Mouse (Mus musculus): ENCODE measurements around the gene Trim26.
"Not testable (repeated sequence)": the region's sequence is repeated elsewhere in the genome, so short reads cannot be mapped to it uniquely, and the experiment has no call there.

Trim26 gene

GRCm38 (mm10) chr17:36855484-36855883, 18.6 kb downstream of the Trim26 start:
- no peak for DNase-seq

GRCm38 (mm10) chr17:36856236-36856635, 19.3 kb downstream of the Trim26 start:
- no peak for DNase-seq

- DNase-seq = no peak
These were observed 21.2 kb downstream of the Trim26 start for GRCm38 (mm10) chr17:36858181-36858580.

GRCm38 (mm10) chr17:36861680-36862079, 24.7 kb downstream of the Trim26 start:
- no peak for DNase-seq

- DNase-seq = no peak
These were observed 30.0 kb downstream of the Trim26 start, which contains the start of gene Trim15 for GRCm38 (mm10) chr17:36866719-36867527. Trim15 (minus strand) TSS chr17:36867210.

GRCm38 (mm10) chr17:36868836-36869235, 31.9 kb downstream of the Trim26 start:
- no peak for DNase-seq

GRCm38 (mm10) chr17:36869284-36869954, 32.5 kb downstream of the Trim26 start, which contains the start of gene Trim10:
Trim10 (plus strand) TSS chr17:36869574.
- no peak for DNase-seq

GRCm38 (mm10) chr17:36869955-36870810, 33.2 kb downstream of the Trim26 start:
- DNase-seq = no peak

- DNase-seq = no peak
These were observed 37.7 kb downstream of the Trim26 start for GRCm38 (mm10) chr17:36874636-36875035.

GRCm38 (mm10) chr17:36883350-36883749, 46.4 kb downstream of the Trim26 start:
- no peak for DNase-seq

- no peak for DNase-seq
These were observed 48.3 kb downstream of the Trim26 start for GRCm38 (mm10) chr17:36885132-36885790.

- no peak for DNase-seq
These were observed 53.4 kb downstream of the Trim26 start, which contains the start of gene Trim40 for GRCm38 (mm10) chr17:36890073-36890903. Trim40 (minus strand) TSS chr17:36890123.

- DNase-seq = not testable (repeated sequence)
These were observed 54.6 kb downstream of the Trim26 start for GRCm38 (mm10) chr17:36891496-36891895.

GRCm38 (mm10) chr17:36892362-36892761, 55.4 kb downstream of the Trim26 start:
- DNase-seq = no peak

GRCm38 (mm10) chr17:36893387-36893786, 56.5 kb downstream of the Trim26 start:
- no peak for DNase-seq

GRCm38 (mm10) chr17:36896583-36896982, 59.6 kb downstream of the Trim26 start:
- no peak for DNase-seq

- DNase-seq = no peak
These were observed 60.1 kb downstream of the Trim26 start for GRCm38 (mm10) chr17:36897065-36897464.

GRCm38 (mm10) chr17:36897552-36898205, 60.7 kb downstream of the Trim26 start, which contains the start of gene Trim31:
Trim31 (plus strand) TSS chr17:36898118.
- DNase-seq = no peak

GRCm38 (mm10) chr17:36899376-36899775, 62.4 kb downstream of the Trim26 start:
- DNase-seq = no peak

- DNase-seq = peak; percentile 82
These were observed 63.1 kb downstream of the Trim26 start for GRCm38 (mm10) chr17:36900001-36900400.

- no peak for DNase-seq
These were observed 63.8 kb downstream of the Trim26 start for GRCm38 (mm10) chr17:36900691-36901090.

All from layer of hippocampus, adult 9-11 months (tissue).